ENCODE assay signal across 16 mouse cellular contexts in genomic region chr2:128257262-128257661, GRCm38 (mm10).
"Had no signal": no experiment of that assay in that cellular context is flagged by ENCODE, and none has a peak within 500 bp of the region (broad histone marks: within the 10 kb centered on the region; RNA-seq: fewer than 3 reads in every experiment).

No protein-coding gene starts in this region.

- H3K9me3 ChIP-seq: neural tube, embryonic 13.5 days; neural tube, embryonic 15.5 days; stomach, embryonic 15.5 days had no signal

- DNase-seq: retina, postnatal 1 day; right cerebral cortex, adult 18-20 months; right cerebral cortex, postnatal 14 days; right cerebral cortex, postnatal 25 days; right cerebral cortex, postnatal 4 days; spleen, adult 18-20 months; thymus, adult 18-20 months; thymus, adult 2 months; thymus, postnatal 14 days; thymus, postnatal 25 days; thymus, postnatal 36 days; thymus, postnatal 4 days had no signal

- H3K27ac ChIP-seq: neural tube, embryonic 13.5 days; neural tube, embryonic 15.5 days; stomach, embryonic 15.5 days; stomach, postnatal 0 days had no signal

- H3K36me3 ChIP-seq: neural tube, embryonic 13.5 days; neural tube, embryonic 15.5 days; stomach, embryonic 15.5 days had no signal

- H3K27me3 ChIP-seq: neural tube, embryonic 13.5 days; neural tube, embryonic 15.5 days; stomach, embryonic 15.5 days had no signal

- H3K4me3 ChIP-seq: neural tube, embryonic 13.5 days; neural tube, embryonic 15.5 days; stomach, embryonic 15.5 days had no signal

- H3K4me2 ChIP-seq: neural tube, embryonic 13.5 days; neural tube, embryonic 15.5 days; stomach, embryonic 15.5 days had no signal

- H3K4me1 ChIP-seq: neural tube, embryonic 13.5 days; neural tube, embryonic 15.5 days; stomach, embryonic 15.5 days had no signal

- H3K9ac ChIP-seq: neural tube, embryonic 13.5 days; neural tube, embryonic 15.5 days; stomach, embryonic 15.5 days had no signal
